Mouse (Mus musculus) hindbrain, embryonic 11.5 days (tissue): Measurements from ENCODE around the gene Tbxas1. TPM values are rescaled to one million over a fixed set of nuclear protein-coding genes. Genes with fewer than 3 reads are reported as not detected.

Experiments used
- ATAC-seq: fragments of 200-750 bp; cut with Nextera tagmentation; 2 replicates; pipeline ENCODE4 v1.8.0; 2017; ENCODE audit warnings: mild to moderate bottlenecking, moderate TSS enrichment, moderate library complexity; ENCODE audit not compliant: low FRiP score
- DNase-seq: peaks from one replicate; pipeline ENCODE4 v3.0.0-alpha.2; 2015; ENCODE audit warnings: low spot score
- H3K27ac ChIP-seq: fragments of 300-500 bp; sonication (generic); 2 replicates; pipeline ENCODE4 v1.5.1; 2014; ENCODE audit warnings: mild to moderate bottlenecking, low read depth, low read length
- H3K27me3 ChIP-seq: fragments of 300-500 bp; sonication (generic); 2 replicates; pipeline ENCODE4 v1.6.1; 2014; ENCODE audit warnings: mild to moderate bottlenecking, low read length, moderate library complexity, mixed read lengths; ENCODE audit not compliant: control insufficient read depth, insufficient read depth
- H3K36me3 ChIP-seq: fragments of 300-500 bp; sonication (generic); 2 replicates; pipeline ENCODE4 v1.6.1; 2014; ENCODE audit warnings: mild to moderate bottlenecking, low read length, moderate library complexity, mixed read lengths; ENCODE audit not compliant: control insufficient read depth, insufficient read depth
- H3K4me1 ChIP-seq: fragments of 300-500 bp; sonication (generic); replicated peaks from 2 replicates; pipeline ENCODE4 v1.6.1; 2014; ENCODE audit warnings: low read length, mixed read lengths; ENCODE audit not compliant: control insufficient read depth, insufficient read depth
- H3K4me2 ChIP-seq: fragments of 300-500 bp; sonication (generic); replicated peaks from 2 replicates; pipeline ENCODE4 v1.6.1; 2014; ENCODE audit warnings: mild to moderate bottlenecking, low read depth, low read length
- H3K4me3 ChIP-seq: fragments of 300-500 bp; sonication (generic); 2 replicates; pipeline ENCODE4 v1.5.1; 2014; ENCODE audit warnings: low read depth, low read length
- H3K9ac ChIP-seq: fragments of 300-500 bp; sonication (generic); 2 replicates; pipeline ENCODE4 v1.6.1; 2014; ENCODE audit warnings: low read depth, low read length
- H3K9me3 ChIP-seq: fragments of 300-500 bp; sonication (generic); 2 replicates; pipeline ENCODE4 v1.6.1; 2016; ENCODE audit warnings: low read length; ENCODE audit not compliant: control insufficient read depth
- WGBS: fragments of 180-500 bp; shearing (Covaris S2); extraction: QIAGEN DNeasy Blood & Tissue Kit; methylation state at CpG from one replicate; pipeline ENCODE4 v1.1.7; 2014; 5-methylcytosine and 5-hydroxymethylcytosine counted together
- polyA plus RNA-seq: library from polyadenylated mRNA; unstranded; fragments of >200 nt; fragmentation: Nextera tagmentation; extraction: Ambion mirVana; gene quantifications from 2 replicates; pipeline ENCODE4 v1.2.1, GENCODE M21; 2014

Tbxas1 gene
- polyA plus RNA-seq, 1 experiment from 2014 or later = 0.69 TPM

DNA sequence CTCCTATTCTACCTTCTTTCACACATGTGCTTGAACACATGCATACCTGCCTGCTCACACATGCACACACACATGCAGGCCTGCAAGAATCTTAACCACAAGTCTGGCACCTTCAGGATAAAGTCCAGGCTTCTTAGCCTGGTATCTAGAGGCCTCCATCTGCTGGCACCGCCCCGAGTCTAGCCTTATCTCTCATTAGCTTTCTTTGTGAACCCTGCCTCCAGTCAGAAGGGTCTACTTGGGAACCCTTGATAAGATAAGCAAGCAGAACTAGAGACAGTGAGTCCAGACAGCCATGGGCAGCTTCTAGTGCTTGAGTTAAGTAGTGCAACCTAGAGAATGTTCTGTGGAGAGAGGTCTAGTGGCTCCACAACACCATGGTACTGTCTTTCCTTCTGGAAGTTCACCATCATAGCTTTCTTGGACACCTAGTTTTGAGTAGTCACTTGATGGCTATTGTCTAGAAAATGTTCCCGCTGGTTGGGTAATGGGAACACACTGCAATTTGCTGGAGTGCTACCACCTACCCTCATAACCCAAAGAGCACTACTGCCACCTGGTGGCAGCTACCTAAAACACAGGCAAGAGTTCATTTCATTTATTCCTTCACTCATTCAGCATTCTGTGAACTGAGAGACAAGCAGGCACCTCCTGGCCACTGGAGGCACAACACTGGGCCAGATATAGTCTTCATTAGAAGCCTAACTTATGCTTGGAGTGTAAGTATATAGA, 35.8 kb downstream of the Tbxas1 start:
- no peaks in the 10 kb centered on the region for H3K27me3 ChIP-seq
- H3K27ac ChIP-seq = no peak overlapping the region
- no peak overlapping the region for H3K9ac ChIP-seq
- no peaks in the 10 kb centered on the region for H3K36me3 ChIP-seq
- no peaks in the 10 kb centered on the region for H3K9me3 ChIP-seq
- H3K4me3 ChIP-seq = no peak overlapping the region
- peak; percentile 80 for DNase-seq
- H3K4me1 ChIP-seq = no peaks in the 10 kb centered on the region; the same call in 1 of the 2 replicates
- WGBS = 74% methylated on average over 3 of the region's 3 CpGs
- peak; percentile 47; the same call in 1 of the 2 replicates for ATAC-seq
- H3K4me2 ChIP-seq = no peak overlapping the region

DNA sequence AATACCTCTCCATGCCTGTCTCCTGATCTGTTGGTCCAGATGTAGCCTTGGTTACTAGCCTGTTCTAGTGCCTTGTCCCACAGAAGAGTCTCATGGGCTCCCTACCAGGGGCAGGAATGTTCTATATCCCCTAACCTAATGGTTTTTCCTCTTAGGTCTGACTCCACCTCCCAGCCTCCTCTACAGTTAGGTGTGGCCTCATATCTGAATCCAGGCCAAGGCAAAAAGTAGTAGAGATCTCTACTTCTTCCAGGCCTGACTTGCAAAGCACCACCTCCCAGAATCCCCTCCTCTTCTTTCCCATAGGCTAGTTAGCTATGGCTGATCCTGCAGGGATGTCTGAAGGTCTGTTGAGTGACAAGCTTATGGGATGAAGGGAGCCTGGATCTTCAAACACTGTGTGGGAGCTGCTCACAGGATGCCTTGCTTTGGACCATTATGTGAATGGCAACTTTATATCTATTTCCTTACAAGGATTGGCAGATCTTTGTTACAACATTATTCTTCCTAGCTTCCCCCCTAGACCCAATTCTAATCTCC, 37.0 kb downstream of the Tbxas1 start:
- no peaks in the 10 kb centered on the region for H3K9me3 ChIP-seq
- H3K4me3 ChIP-seq = no peak overlapping the region
- no peak for ATAC-seq
- no peaks in the 10 kb centered on the region for H3K27me3 ChIP-seq
- no peak overlapping the region for H3K4me2 ChIP-seq
- no peak overlapping the region for H3K9ac ChIP-seq
- H3K4me1 ChIP-seq = no peaks in the 10 kb centered on the region; the same call in 1 of the 2 replicates
- H3K36me3 ChIP-seq = no peaks in the 10 kb centered on the region
- DNase-seq = no peak
- no peak overlapping the region for H3K27ac ChIP-seq

DNA sequence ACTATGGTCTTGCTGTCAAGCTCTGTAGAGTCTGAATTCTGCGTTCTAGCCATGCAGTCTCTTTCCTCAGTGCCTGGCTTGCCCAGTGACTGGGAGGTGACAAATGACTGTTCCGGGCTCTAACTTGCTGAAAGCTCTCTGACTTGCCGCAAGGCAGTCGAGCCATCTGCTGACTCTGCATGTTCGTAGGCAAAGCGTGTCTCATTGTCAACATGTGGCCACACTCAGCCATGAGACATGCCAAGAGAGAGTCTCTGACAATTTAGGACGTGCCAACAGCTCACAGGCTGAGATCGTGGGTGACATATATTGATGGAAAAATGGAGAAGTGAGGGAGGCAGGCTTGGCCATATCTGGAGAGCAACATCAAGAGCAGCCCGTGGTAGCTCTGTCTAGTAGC, 37.6 kb downstream of the Tbxas1 start:
- Histone ChIP-seq H3K4me3 (no peak overlapping the region), H3K4me2 (no peak overlapping the region), H3K36me3 (no peaks in the 10 kb centered on the region), H3K4me1 (no peaks in the 10 kb centered on the region; the same call in 1 of the 2 replicates), H3K27ac (no peak overlapping the region), H3K9ac (no peak overlapping the region), H3K9me3 (no peaks in the 10 kb centered on the region), H3K27me3 (no peaks in the 10 kb centered on the region)
- 77% methylated on average over 9 of the region's 9 CpGs for WGBS
- DNase-seq (no peak), ATAC-seq (no peak)

DNA sequence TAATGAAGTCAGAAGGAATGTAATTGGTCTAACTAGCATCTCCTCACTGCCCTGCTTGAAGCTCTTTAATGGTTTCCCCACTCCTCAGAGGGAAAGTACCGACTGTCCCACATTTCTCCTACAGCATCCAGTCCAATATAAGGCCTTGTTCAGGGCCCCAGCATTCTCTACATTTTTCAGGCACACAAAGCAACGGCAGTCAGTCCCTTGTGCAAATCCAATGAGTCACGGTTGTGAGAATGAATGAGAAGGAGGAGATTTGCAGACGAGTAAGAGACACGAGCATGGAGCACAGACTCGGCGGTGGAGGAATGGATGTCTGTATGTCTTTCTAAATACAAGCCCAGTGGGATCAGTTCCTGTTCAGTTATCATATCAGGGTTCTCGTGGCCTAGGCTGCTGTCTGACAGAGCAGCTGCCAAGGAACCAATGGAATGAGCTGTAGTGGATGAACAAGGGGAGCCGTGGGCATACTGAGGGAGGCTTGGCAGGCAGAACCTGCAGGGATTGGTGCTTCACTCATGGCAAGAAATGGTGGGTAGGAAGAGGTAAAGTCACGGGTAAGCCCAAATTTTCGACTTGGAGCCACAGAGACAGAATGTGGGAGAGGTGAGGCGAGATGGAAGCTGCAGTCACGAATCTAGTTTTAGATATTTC, 38.3 kb downstream of the Tbxas1 start:
- no peak overlapping the region for H3K4me3 ChIP-seq
- WGBS = 60% methylated on average over 13 of the region's 13 CpGs
- no peaks in the 10 kb centered on the region for H3K9me3 ChIP-seq
- no peak overlapping the region for H3K27ac ChIP-seq
- no peak for ATAC-seq
- DNase-seq = no peak
- no peak overlapping the region for H3K9ac ChIP-seq
- H3K4me1 ChIP-seq = no peaks in the 10 kb centered on the region; the same call in 1 of the 2 replicates
- H3K27me3 ChIP-seq = no peaks in the 10 kb centered on the region
- H3K36me3 ChIP-seq = no peaks in the 10 kb centered on the region
- H3K4me2 ChIP-seq = no peak overlapping the region

DNA sequence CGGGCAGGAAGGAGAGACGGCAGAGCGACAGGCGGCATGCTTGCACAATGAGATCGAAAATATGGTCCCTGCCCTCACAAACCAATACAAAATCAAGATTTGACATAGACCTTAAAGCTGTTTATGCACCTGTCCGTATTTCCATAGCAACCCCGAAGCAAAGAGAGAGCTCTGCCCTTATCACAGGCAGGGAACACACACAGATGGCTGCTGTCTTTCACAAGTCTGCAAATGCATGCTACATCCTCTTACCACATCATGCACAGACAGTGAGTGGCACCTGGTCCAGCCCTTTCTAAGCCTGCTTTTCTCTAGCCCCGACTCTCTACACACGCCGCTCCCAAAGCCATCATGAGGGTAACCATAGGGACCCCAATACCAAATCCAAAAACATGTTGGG, 39.0 kb downstream of the Tbxas1 start:
- DNase-seq (no peak), ATAC-seq (no peak)
- H3K4me2 ChIP-seq = no peak overlapping the region
- no peak overlapping the region for H3K9ac ChIP-seq
- WGBS = 86% methylated on average over 10 of the region's 10 CpGs
- H3K36me3 ChIP-seq = no peaks in the 10 kb centered on the region
- no peak overlapping the region for H3K4me3 ChIP-seq
- no peaks in the 10 kb centered on the region for H3K27me3 ChIP-seq
- no peaks in the 10 kb centered on the region; the same call in 1 of the 2 replicates for H3K4me1 ChIP-seq
- H3K27ac ChIP-seq = no peak overlapping the region
- H3K9me3 ChIP-seq = no peaks in the 10 kb centered on the region

DNA sequence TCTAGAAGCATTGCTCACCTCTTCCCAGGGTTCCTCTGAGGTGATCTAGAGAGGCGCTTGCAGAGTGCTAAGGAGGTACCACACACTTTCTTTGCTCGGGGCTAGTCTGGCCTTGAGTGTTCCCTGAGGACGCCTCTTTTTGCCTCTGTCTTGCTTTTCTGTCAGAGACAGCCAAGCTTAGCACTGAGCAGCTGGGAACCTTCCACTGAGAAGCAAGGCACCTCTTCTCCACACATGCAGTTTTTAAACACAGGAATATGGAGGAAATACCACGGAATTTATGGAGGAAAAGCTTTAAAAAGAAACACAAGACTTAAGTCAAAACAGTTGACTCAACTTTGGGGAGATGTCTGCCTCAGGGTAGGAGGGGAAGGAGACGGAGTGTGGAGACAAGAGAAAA, 40.6 kb downstream of the Tbxas1 start:
- WGBS = 71% methylated on average over 5 of the region's 5 CpGs

DNA sequence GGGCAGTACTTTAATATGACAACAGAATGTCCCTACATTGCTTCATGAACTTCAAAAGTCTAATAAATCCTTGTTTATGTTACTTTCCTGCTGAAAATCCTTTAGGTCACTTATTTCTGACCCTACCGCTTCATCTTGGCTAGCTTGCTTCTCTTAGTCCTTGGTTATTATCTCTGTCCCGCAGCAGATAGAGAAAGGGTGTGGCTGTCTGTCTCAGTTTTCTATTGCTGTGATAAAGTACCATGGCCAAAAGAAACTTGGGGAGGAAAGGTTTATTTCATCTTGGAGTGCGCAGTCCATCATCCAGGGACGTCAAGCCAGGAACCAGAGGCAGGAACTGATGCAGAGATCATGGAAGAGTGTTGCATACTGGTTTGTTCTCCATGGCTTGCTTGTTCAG, 41.4 kb downstream of the Tbxas1 start:
- H3K4me3 ChIP-seq = no peak overlapping the region
- H3K36me3 ChIP-seq = no peaks in the 10 kb centered on the region
- 93% methylated on average over 4 of the region's 4 CpGs for WGBS
- H3K4me1 ChIP-seq = no peaks in the 10 kb centered on the region; the same call in 1 of the 2 replicates
- ATAC-seq = no peak
- DNase-seq = no peak
- no peak overlapping the region for H3K27ac ChIP-seq
- no peaks in the 10 kb centered on the region for H3K9me3 ChIP-seq
- no peak overlapping the region for H3K9ac ChIP-seq
- H3K27me3 ChIP-seq = no peaks in the 10 kb centered on the region
- H3K4me2 ChIP-seq = no peak overlapping the region

More for the DNA sequence above, 40.6 kb downstream of the Tbxas1 start:
- H3K9ac ChIP-seq = no peak overlapping the region
- H3K4me1 ChIP-seq = no peaks in the 10 kb centered on the region; the same call in 1 of the 2 replicates
- H3K27me3 ChIP-seq = no peaks in the 10 kb centered on the region
- no peaks in the 10 kb centered on the region for H3K36me3 ChIP-seq
- ATAC-seq (no peak), DNase-seq (no peak)
- H3K4me3 ChIP-seq = no peak overlapping the region
- H3K27ac ChIP-seq = no peak overlapping the region
- no peak overlapping the region for H3K4me2 ChIP-seq
- no peaks in the 10 kb centered on the region for H3K9me3 ChIP-seq

DNA sequence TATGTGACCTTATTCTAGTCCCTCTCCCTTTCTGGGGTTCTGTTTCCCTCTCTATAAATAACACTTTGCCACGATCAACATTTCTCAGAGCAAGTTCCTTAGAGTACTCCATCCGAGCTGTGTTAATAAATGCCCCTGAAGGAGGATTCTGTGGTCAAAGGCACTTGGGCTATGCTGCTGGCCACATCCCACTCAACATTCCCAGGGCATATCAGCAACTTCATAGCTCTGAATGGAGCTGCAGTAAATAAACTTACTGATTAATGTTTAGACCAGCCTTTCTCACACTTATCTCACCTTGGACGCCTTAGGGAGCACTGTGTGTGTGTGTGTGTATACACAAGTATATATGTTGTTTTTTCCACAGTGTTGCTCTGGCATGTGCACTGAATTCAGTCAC, 42.2 kb downstream of the Tbxas1 start:
- H3K27ac ChIP-seq = no peak overlapping the region
- no peak overlapping the region for H3K4me3 ChIP-seq
- no peaks in the 10 kb centered on the region for H3K9me3 ChIP-seq
- H3K4me1 ChIP-seq = no peaks in the 10 kb centered on the region; the same call in 1 of the 2 replicates
- no peaks in the 10 kb centered on the region for H3K36me3 ChIP-seq
- H3K27me3 ChIP-seq = no peaks in the 10 kb centered on the region
- ATAC-seq (no peak), DNase-seq (no peak)
- H3K4me2 ChIP-seq = no peak overlapping the region
- WGBS = 81% methylated on average over 3 of the region's 3 CpGs
- H3K9ac ChIP-seq = no peak overlapping the region
